Mouse (Mus musculus): ENCODE results near the gene Mei1. TPM values are rescaled to one million over a fixed set of nuclear protein-coding genes. Genes with fewer than 3 reads are reported as not detected.
A peak's percentile ranks its signal among the peaks of the same experiment; 100 is the strongest.

The Mei1 gene
- total RNA-seq (2014; rRNA removed; ENCODE audit: low replicate concordance): not detected in 2 replicates
- not detected in 2 replicates for polyA plus RNA-seq (2015; fragmentation: Nextera tagmentation; extraction: Ambion mirVana)

- Histone ChIP-seq H3K4me3 (ENCODE audit: low read depth, low read length) (peak within 1 kb of the TSS; percentile 1; the same call in 1 of the 2 replicates), H3K4me1 (ENCODE audit: control insufficient read depth, insufficient read depth) (no peaks in the 10 kb centered on the region), H3K36me3 (replicated peaks; ENCODE audit: control insufficient read depth, insufficient read depth, low read length) (no peaks in the 10 kb centered on the region), H3K9ac (replicated peaks; ENCODE audit: low read depth, low read length) (no peak within 1 kb of the TSS), H3K9me3 (replicated peaks; ENCODE audit: control insufficient read depth, low read length) (no peaks in the 10 kb centered on the region), H3K4me2 (ENCODE audit: low read depth, low read length) (no peak within 1 kb of the TSS), H3K27me3 (ENCODE audit: control insufficient read depth, insufficient read depth, low read length) (peaks cover 42% of the 10 kb centered on the region), H3K27ac (ENCODE audit: low read depth) (no peak within 1 kb of the TSS)
- ATAC-seq (ENCODE audit: insufficient read depth, low read depth) (no peak), DNase-seq (ENCODE audit: low spot score) (no peak)
- WGBS: 17% methylated on average over 37 of the region's 40 CpGs
- TF ChIP-seq CTCF (IDR thresholded peaks at IDR 0.05; ENCODE audit: low read depth): no peak
- TF ChIP-seq EP300 (IDR thresholded peaks at IDR 0.05; ENCODE audit: low read depth): no peak
Observed at GRCm38 (mm10) chr15:82069898-82070297, at the start of gene Mei1. TSS of gene Mei1 (plus strand) at chr15:82069996.

GRCm38 (mm10) chr15:82022535-82023088 is 47.2 kb upstream of the Mei1 start:
- Histone ChIP-seq H3K9ac (replicated peaks; ENCODE audit: low read depth, low read length) (no peak overlapping the region), H3K4me3 (ENCODE audit: low read depth, low read length) (no peak overlapping the region), H3K36me3 (replicated peaks; ENCODE audit: control insufficient read depth, insufficient read depth, low read length) (peaks cover 70% of the 10 kb centered on the region), H3K27me3 (ENCODE audit: control insufficient read depth, insufficient read depth, low read length) (no peaks in the 10 kb centered on the region), H3K4me2 (ENCODE audit: low read depth, low read length) (no peak overlapping the region), H3K4me1 (ENCODE audit: control insufficient read depth, insufficient read depth) (no peaks in the 10 kb centered on the region), H3K9me3 (replicated peaks; ENCODE audit: control insufficient read depth, low read length) (no peaks in the 10 kb centered on the region), H3K27ac (ENCODE audit: low read depth) (peak overlapping the region; percentile 52; the same call in 1 of the 2 replicates)
- no peak for ATAC-seq (ENCODE audit: insufficient read depth, low read depth)
- 39% methylated on average over 13 of the region's 13 CpGs for WGBS
- TF ChIP-seq CTCF (IDR thresholded peaks at IDR 0.05; ENCODE audit: low read depth) (no peak), EP300 (IDR thresholded peaks at IDR 0.05; ENCODE audit: low read depth) (no peak)
- DNase-seq (ENCODE audit: low spot score): peak; percentile 7

- WGBS: 85% methylated on average over 6 of the region's 6 CpGs
- H3K27ac ChIP-seq (ENCODE audit: low read depth): no peak overlapping the region
- peaks cover 80% of the 10 kb centered on the region for H3K36me3 ChIP-seq (replicated peaks; ENCODE audit: control insufficient read depth, insufficient read depth, low read length)
- ATAC-seq (ENCODE audit: insufficient read depth, low read depth) (no peak), DNase-seq (ENCODE audit: low spot score) (no peak)
- no peaks in the 10 kb centered on the region for H3K27me3 ChIP-seq (ENCODE audit: control insufficient read depth, insufficient read depth, low read length)
- H3K4me2 ChIP-seq (ENCODE audit: low read depth, low read length): no peak overlapping the region
- TF ChIP-seq CTCF (IDR thresholded peaks at IDR 0.05; ENCODE audit: low read depth): no peak
- no peak for TF ChIP-seq EP300 (IDR thresholded peaks at IDR 0.05; ENCODE audit: low read depth)
- no peaks in the 10 kb centered on the region for H3K4me1 ChIP-seq (ENCODE audit: control insufficient read depth, insufficient read depth)
- no peak overlapping the region for H3K9ac ChIP-seq (replicated peaks; ENCODE audit: low read depth, low read length)
- H3K9me3 ChIP-seq (replicated peaks; ENCODE audit: control insufficient read depth, low read length): no peaks in the 10 kb centered on the region
- no peak overlapping the region for H3K4me3 ChIP-seq (ENCODE audit: low read depth, low read length)
Observed at GRCm38 (mm10) chr15:82023965-82024635, 45.7 kb upstream of the Mei1 start.

- no peak for ATAC-seq (ENCODE audit: insufficient read depth, low read depth)
- no peak overlapping the region for H3K9ac ChIP-seq (replicated peaks; ENCODE audit: low read depth, low read length)
Observed at GRCm38 (mm10) chr15:82027276-82027675, 42.5 kb upstream of the Mei1 start.

GRCm38 (mm10) chr15:82027726-82028125 is 42.1 kb upstream of the Mei1 start:
- no peak for DNase-seq (ENCODE audit: low spot score)
- H3K4me2 ChIP-seq (ENCODE audit: low read depth, low read length): no peak overlapping the region
- ATAC-seq (ENCODE audit: insufficient read depth, low read depth): no peak
- H3K9me3 ChIP-seq (replicated peaks; ENCODE audit: control insufficient read depth, low read length): no peaks in the 10 kb centered on the region
- no peaks in the 10 kb centered on the region for H3K27me3 ChIP-seq (ENCODE audit: control insufficient read depth, insufficient read depth, low read length)
- no peaks in the 10 kb centered on the region for H3K4me1 ChIP-seq (ENCODE audit: control insufficient read depth, insufficient read depth)
- H3K4me3 ChIP-seq (ENCODE audit: low read depth, low read length): no peak overlapping the region
- peak overlapping the region; percentile 70; the same call in 1 of the 2 replicates for H3K27ac ChIP-seq (ENCODE audit: low read depth)
- H3K36me3 ChIP-seq (replicated peaks; ENCODE audit: control insufficient read depth, insufficient read depth, low read length): peaks cover 88% of the 10 kb centered on the region
- 81% methylated on average over 7 of the region's 7 CpGs for WGBS
- H3K9ac ChIP-seq (replicated peaks; ENCODE audit: low read depth, low read length): no peak overlapping the region
- TF ChIP-seq EP300 (IDR thresholded peaks at IDR 0.05; ENCODE audit: low read depth): no peak
- no peak for TF ChIP-seq CTCF (IDR thresholded peaks at IDR 0.05; ENCODE audit: low read depth)

More at GRCm38 (mm10) chr15:82027276-82027675, 42.5 kb upstream of the Mei1 start:
- no peak for DNase-seq (ENCODE audit: low spot score)
- H3K27ac ChIP-seq (ENCODE audit: low read depth): peak overlapping the region; percentile 70; the same call in 1 of the 2 replicates
- H3K4me1 ChIP-seq (ENCODE audit: control insufficient read depth, insufficient read depth): no peaks in the 10 kb centered on the region
- TF ChIP-seq CTCF (IDR thresholded peaks at IDR 0.05; ENCODE audit: low read depth) (no peak), EP300 (IDR thresholded peaks at IDR 0.05; ENCODE audit: low read depth) (no peak)
- no peak overlapping the region for H3K4me3 ChIP-seq (ENCODE audit: low read depth, low read length)
- H3K4me2 ChIP-seq (ENCODE audit: low read depth, low read length): no peak overlapping the region
- no peaks in the 10 kb centered on the region for H3K9me3 ChIP-seq (replicated peaks; ENCODE audit: control insufficient read depth, low read length)
- 90% methylated on average over 7 of the region's 7 CpGs for WGBS
- H3K36me3 ChIP-seq (replicated peaks; ENCODE audit: control insufficient read depth, insufficient read depth, low read length): peaks cover 91% of the 10 kb centered on the region
- H3K27me3 ChIP-seq (ENCODE audit: control insufficient read depth, insufficient read depth, low read length): no peaks in the 10 kb centered on the region

All from heart, postnatal 0 days (tissue).